Mouse (Mus musculus) liver, adult 2 months (tissue): Measurements from ENCODE around the gene Mylk2. TPM values are rescaled to one million over a fixed set of nuclear protein-coding genes. Genes with fewer than 3 reads are reported as not detected.

Experiments
- DNase-seq: peaks from one replicate; pipeline ENCODE4 v3.0.0-alpha.2; 2011; ENCODE audit warnings: low read depth, low spot score; ENCODE audit errors: extremely low read depth
- H3K27ac ChIP-seq: fragments of 200-500 bp; replicated peaks from 2 replicates; pipeline ENCODE4 v1.5.1; 2012; ENCODE audit warnings: low read depth, mild to moderate bottlenecking, control low read depth, inconsistent platforms, low read length; ENCODE audit not compliant: insufficient read depth
- H3K27me3 ChIP-seq: fragments of 200-500 bp; 2 replicates; pipeline ENCODE4 v1.6.1; 2012; ENCODE audit warnings: mild to moderate bottlenecking, moderate library complexity, low read length, inconsistent platforms; ENCODE audit not compliant: control insufficient read depth, insufficient read depth
- H3K36me3 ChIP-seq: fragments of 200-500 bp; 2 replicates; pipeline ENCODE4 v1.6.1; 2012; ENCODE audit warnings: low read length, inconsistent platforms; ENCODE audit not compliant: control insufficient read depth, insufficient read depth
- H3K4me1 ChIP-seq: fragments of 200-500 bp; 2 replicates; pipeline ENCODE4 v1.6.1; 2011; ENCODE audit warnings: low read length; ENCODE audit not compliant: control insufficient read depth, insufficient read depth
- H3K4me3 ChIP-seq: fragments of 200-500 bp; 2 replicates; pipeline ENCODE4 v1.5.1; 2011; ENCODE audit warnings: low read depth, mild to moderate bottlenecking, control low read depth, low read length, moderate library complexity; ENCODE audit not compliant: insufficient read depth
- H3K79me2 ChIP-seq: fragments of 200-500 bp; 2 replicates; pipeline ENCODE4 v1.6.1; 2012; ENCODE audit warnings: inconsistent platforms, mild to moderate bottlenecking, low read length, moderate library complexity; ENCODE audit not compliant: control insufficient read depth, insufficient read depth
- H3K9ac ChIP-seq: fragments of 200-500 bp; 2 replicates; pipeline ENCODE4 v1.6.1; 2012; ENCODE audit warnings: low read depth, mild to moderate bottlenecking, control low read depth, inconsistent platforms, low read length
- CTCF ChIP-seq: fragments of 200-500 bp; IDR thresholded peaks from 2 replicates; pipeline ENCODE4 v1.5.1; 2011; ENCODE audit warnings: low read depth, low read length, control low read depth
- POLR2A ChIP-seq: fragments of 200-500 bp; IDR thresholded peaks from 2 replicates; pipeline ENCODE4 v1.6.1; 2011; ENCODE audit warnings: low read length, control low read depth; ENCODE audit not compliant: insufficient read depth; ENCODE audit errors: extremely low read depth
- WGBS: fragments of 180-500 bp; shearing (Covaris S2); methylation state at CpG from one replicate; pipeline ENCODE4 v1.1.7; 2018; 5-methylcytosine and 5-hydroxymethylcytosine counted together
- polyA plus RNA-seq: library from polyadenylated mRNA; depleted of rRNA; stranded (reverse); fragments of >200 nt; gene quantifications from 2 replicates; pipeline ENCODE4 v1.2.3, GENCODE M21; 2012; rRNA removed
- total RNA-seq: library from RNA; depleted of rRNA; stranded (reverse); fragments of >200 nt; gene quantifications from 2 replicates; pipeline ENCODE4 v1.2.3, GENCODE M21; 2014; rRNA removed

Gene Mylk2
- total and polyA plus RNA-seq, 2 experiments = 0.09 TPM; not detected in 1

DNA sequence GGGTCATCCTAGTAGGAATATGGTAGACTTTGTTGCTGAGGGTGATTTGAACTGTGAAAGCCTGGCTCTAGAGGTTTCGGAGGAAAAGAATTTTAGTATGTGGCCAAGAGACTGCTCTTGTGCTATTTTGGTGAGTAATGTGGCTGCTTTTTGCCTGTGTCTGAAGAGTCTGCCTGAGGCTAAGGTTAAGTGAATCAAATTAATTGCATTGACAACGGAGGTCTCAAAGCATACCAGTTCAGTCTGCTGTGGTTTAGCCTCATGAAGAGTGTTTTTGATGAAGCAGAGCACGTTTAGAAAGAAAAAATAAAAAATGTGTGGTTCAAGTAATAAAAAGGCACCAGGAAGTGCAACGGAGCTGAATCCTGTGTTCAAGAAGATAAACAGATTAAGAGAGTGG, 54.4 kb downstream of the Mylk2 start:
- Histone ChIP-seq H3K27me3 (no peaks in the 10 kb centered on the region), H3K4me3 (no peak overlapping the region), H3K79me2 (no peaks in the 10 kb centered on the region), H3K36me3 (no peaks in the 10 kb centered on the region), H3K4me1 (no peaks in the 10 kb centered on the region), H3K27ac (no peak overlapping the region), H3K9ac (no peak overlapping the region)
- DNase-seq = no peak
- WGBS = 78% methylated on average over 4 of the region's 4 CpGs
- TF ChIP-seq CTCF (no peak), POLR2A (no peak)

Other genes starting within 250 kb of the Mylk2 start
- gene H13, start 241.9 kb upstream of the Mylk2 start, total RNA-seq = 65.5 and 86.1 TPM in 2 replicates
- gene H13, start 241.9 kb upstream of the Mylk2 start, polyA plus RNA-seq = 117 and 148 TPM in 2 replicates
- 7.2 and 8.9 TPM in 2 replicates for gene Mcts2, start 224.3 kb upstream of the Mylk2 start, total RNA-seq
- 2.4 and 3.8 TPM in 2 replicates for gene Mcts2, start 224.3 kb upstream of the Mylk2 start, polyA plus RNA-seq
- gene Id1, start 175.1 kb upstream of the Mylk2 start, total RNA-seq = 16.4 and 33.0 TPM in 2 replicates
- gene Id1, start 175.1 kb upstream of the Mylk2 start, polyA plus RNA-seq = 19.2 and 33.0 TPM in 2 replicates
- not detected in 2 replicates for gene Cox4i2, start 157.2 kb upstream of the Mylk2 start, total RNA-seq
- 0.22 and 0.31 TPM in 2 replicates for gene Cox4i2, start 157.2 kb upstream of the Mylk2 start, polyA plus RNA-seq
- gene Bcl2l1, start 79.6 kb upstream of the Mylk2 start, total RNA-seq = 14.9 and 16.1 TPM in 2 replicates
- 30.4 and 33.8 TPM in 2 replicates for gene Bcl2l1, start 79.6 kb upstream of the Mylk2 start, polyA plus RNA-seq
- gene Tpx2, start 63.4 kb upstream of the Mylk2 start, total RNA-seq = 0.18 and 1.1 TPM in 2 replicates
- gene Tpx2, start 63.4 kb upstream of the Mylk2 start, polyA plus RNA-seq = 0.04 TPM in 1 of 2 replicates, not detected in the other
- gene Foxs1, start 21.9 kb downstream of the Mylk2 start, total RNA-seq = 0.34 TPM in 1 of 2 replicates, not detected in the other
- 1.1 and 1.6 TPM in 2 replicates for gene Foxs1, start 21.9 kb downstream of the Mylk2 start, polyA plus RNA-seq
- gene Dusp15, start 40.3 kb downstream of the Mylk2 start, total RNA-seq = not detected in 2 replicates
- gene Dusp15, start 40.3 kb downstream of the Mylk2 start, polyA plus RNA-seq = not detected in 2 replicates
- 0.20 TPM in 1 of 2 replicates, not detected in the other for gene Ttll9, start 51.1 kb downstream of the Mylk2 start, total RNA-seq
- 0.11 and 0.19 TPM in 2 replicates for gene Ttll9, start 51.1 kb downstream of the Mylk2 start, polyA plus RNA-seq
- 10.9 and 14.4 TPM in 2 replicates for gene Pdrg1, start 104.1 kb downstream of the Mylk2 start, total RNA-seq
- 23.7 and 28.3 TPM in 2 replicates for gene Pdrg1, start 104.1 kb downstream of the Mylk2 start, polyA plus RNA-seq
- not detected in 2 replicates for gene Xkr7, start 120.5 kb downstream of the Mylk2 start, total RNA-seq
- not detected in 2 replicates for gene Xkr7, start 120.5 kb downstream of the Mylk2 start, polyA plus RNA-seq
- gene Ccm2l, start 154.6 kb downstream of the Mylk2 start, total RNA-seq = 2.3 and 2.5 TPM in 2 replicates
- gene Ccm2l, start 154.6 kb downstream of the Mylk2 start, polyA plus RNA-seq = 3.4 and 5.5 TPM in 2 replicates
- 7.7 and 8.1 TPM in 2 replicates for gene Hck, start 197.1 kb downstream of the Mylk2 start, total RNA-seq
- 2.8 and 5.7 TPM in 2 replicates for gene Hck, start 197.1 kb downstream of the Mylk2 start, polyA plus RNA-seq
- gene Tm9sf4, start 250.0 kb downstream of the Mylk2 start, total RNA-seq = 28.0 and 37.1 TPM in 2 replicates
- 38.8 and 45.5 TPM in 2 replicates for gene Tm9sf4, start 250.0 kb downstream of the Mylk2 start, polyA plus RNA-seq